Mouse (Mus musculus) frontal cortex, adult (tissue): ENCODE measurements around the gene Tgm2.
A peak's percentile ranks its signal among the peaks of the same experiment; 100 is the strongest.

Experiments used
- ATAC-seq: cut with Nextera tagmentation; 2 replicates; pipeline ENCODE4 v1.9.2; 2017; ENCODE audit warnings: mild to moderate bottlenecking, moderate library complexity, mixed read lengths; ENCODE audit not compliant: low TSS enrichment

Gene Tgm2

DNA sequence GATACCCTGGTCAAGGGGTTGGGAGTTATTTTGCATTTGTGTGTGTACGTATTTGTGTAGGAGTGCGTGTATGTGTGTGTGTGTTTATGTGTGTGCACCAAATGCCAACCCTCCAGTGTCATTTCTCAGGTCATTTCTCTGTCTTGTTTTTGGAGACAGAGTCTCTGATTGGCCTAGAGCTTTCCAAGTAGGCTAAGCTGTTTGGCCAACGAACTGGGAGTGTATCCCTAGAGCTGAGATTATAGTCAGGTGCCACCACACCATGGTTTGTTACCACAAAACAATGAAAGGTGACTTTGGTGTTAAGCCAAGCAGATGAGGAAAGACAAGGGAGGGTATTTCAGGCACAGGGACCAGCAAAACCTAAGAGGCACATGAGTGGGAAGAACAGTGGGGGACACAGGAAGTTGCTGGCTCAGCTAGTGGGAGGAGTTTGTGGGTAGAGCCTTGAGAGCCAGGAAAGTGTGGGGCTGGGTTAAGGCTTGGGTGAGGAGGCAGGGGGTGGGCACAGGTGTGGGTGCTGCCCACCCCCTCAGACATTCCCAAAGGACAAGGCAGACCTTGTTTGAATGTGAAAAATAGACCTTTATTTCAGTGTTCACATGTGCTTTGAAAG lies 30.3 kb downstream of the Tgm2 start:
- ATAC-seq = no peak

DNA sequence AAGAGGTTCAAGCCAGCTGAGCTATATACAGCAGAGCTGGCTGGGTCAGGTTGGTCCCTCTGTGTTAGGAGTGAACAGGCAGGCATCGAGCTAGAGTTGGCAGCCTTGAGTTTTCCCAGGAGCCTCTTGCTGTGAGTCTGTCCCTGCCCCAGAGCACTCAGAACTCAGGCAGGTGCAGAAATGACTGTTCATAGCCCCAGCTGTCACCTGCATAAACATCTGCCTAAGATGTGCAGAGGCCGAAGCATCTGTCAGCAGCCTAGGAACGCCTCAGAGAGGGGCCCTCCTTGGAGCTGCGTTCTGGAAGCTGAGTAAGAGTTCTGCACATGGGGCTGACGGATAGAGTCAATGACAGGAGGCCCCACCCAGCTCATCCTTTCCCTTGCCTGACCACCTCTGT lies 31.3 kb downstream of the Tgm2 start:
- ATAC-seq = no peak

DNA sequence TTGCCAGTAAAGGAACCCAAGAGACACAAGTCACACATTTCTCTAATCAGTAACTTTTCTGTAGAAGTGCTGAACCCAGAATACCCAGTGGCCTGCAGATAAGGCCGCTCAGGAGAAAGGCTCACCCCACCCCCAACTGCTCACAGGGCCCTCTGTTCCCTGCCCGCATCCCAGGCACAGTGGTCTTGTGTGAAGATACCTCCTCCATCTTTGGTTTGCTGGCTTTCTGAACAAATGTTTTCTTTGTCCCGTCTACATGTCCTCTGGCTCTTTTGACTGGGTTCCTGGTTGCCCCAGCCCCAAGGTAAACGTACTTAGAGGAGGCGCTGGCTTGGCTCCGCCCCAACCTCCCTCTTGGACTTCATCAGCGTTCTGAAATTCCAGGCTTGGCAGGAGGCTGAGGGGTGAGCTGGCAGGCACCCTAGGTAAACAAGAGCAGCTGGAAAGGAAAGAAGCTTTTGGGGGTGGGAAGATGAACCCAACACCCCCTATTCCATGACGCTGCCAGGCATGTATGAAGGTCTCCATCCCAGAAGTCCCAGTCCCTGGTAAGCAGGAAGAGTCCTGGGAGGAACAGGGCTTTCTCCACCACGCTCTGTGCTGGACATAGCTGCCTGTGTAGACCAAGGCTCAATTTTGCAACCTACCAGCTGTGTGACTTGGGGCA lies 32.5 kb downstream of the Tgm2 start:
- no peak for ATAC-seq

DNA sequence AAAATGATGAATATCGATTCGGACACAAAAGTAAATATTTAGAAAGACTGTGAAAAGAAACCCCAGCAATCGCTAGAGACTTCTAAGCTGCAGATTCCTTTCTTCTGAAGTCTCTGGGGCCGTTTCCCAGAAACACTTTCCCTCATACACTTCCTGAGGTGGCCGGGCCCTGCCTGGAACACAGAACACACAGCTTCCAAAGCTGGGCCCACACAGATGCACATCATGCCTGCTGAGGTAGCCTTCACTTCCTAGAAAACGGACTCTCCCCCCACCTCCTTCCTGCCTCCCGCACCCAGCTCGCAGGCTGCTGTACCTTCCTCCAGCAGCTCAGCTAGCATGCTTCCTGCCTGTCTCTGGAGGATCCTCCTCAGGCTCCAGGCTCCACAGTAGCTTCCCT lies 36.7 kb downstream of the Tgm2 start:
- no peak; the same call in 1 of the 2 replicates for ATAC-seq

DNA sequence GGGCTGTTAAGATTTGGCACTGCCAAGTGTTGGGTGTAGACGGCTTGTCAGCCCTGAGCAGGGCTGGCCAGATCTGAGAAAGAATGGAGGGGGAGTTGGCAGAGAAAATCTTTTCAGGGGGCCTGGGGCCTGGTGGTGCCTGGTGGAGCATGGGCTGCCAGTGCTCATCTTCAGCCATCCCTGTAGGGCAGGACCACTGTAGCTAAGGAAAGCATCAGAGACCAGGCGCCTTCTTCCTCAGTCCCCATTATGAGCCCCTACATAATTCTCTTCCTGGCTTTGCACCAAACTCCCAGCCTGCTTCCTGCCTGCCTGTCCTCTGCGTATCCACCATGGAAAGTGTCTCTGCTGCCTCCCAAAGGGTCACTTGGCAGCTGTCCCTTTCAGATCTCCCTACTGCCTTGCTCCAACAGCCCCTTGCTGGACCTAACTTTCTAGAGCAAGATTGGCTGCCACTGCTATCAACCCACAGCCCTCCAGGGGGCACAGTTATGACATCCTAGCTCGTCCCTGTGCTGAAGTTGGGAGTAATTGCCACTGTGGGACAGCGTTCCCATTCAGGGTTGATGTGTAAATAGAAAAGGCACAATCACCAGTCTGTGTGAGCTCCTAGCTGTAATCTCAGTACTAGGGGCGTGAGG lies 39.2 kb downstream of the Tgm2 start:
- no peak for ATAC-seq

DNA sequence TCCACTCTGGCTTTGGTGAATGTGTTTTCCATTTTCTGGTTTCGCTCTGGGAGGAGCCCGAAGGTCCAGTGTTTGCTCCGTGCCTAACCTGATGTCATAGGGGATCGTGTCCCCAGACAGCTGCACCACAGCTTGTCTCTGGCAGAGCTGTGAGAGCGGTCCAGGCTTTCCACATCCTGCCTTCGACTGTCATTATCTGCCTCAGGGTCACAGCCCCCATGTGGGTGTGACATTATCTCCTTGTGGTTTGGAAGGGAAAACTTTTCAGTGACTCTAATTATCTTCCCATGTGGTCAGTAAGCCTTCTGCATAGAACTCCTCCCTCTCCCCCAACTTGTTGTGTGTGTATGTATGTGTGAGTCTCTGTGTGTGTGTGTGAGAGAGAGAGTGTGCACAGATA lies 40.6 kb downstream of the Tgm2 start:
- ATAC-seq = no peak

DNA sequence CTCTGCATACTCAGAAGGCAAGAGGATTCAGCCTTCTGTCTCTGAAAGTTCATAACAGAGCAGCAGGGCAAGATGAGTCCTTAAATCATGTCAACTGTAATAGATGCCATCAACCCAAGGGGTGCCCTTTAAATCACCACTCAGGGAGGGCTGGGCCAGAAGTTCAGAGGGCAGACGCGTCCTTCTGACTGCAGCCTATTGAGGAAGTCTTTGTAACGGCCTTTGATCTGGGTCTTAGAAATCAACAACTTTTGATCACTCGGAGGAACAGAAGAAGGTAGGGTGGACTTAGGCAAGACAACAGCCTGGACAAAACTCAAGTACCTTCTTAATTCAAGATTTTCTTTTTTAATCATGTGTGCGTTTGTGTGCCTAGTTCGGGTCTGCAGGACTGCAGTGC lies 41.3 kb downstream of the Tgm2 start:
- ATAC-seq = no peak

DNA sequence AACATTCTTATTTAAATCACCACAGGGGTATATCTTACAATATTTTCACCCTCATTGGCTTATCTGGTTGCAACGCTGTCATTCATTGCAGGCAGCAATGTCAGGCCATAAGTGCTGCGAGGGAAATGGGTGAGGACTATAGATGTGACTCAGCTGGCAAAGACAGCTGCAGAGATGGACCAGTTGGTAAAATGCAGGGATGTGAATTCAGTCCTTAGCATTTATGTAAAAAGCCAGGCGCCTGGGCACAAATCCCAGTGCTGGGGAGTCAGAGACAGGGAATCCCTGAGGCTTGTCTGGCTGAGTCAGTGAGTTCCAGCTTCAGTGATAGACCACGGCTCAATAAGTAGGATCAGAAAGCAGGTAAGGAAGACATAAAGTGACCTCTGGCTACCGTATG lies 44.5 kb downstream of the Tgm2 start:
- peak; percentile 82; the same call in 1 of the 2 replicates for ATAC-seq

DNA sequence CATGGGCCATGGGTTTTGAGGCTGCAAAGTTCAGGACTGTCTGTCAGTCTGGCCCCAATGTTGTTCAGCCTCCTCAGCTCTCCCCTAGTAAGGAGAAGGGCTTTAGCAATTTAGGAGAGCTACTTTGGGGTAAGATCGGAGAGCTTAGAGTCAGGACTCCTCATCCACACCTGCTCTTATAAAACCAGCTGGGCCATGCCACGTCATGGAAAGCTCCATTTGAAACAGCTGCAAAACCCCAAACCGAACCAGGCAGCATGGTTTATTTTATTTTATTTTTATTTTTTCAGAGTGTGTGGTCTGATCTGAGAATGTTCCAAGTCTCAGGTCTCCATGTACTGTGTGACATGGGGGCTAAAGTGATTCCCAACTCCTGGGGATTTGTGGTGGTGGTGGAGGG lies 46.7 kb downstream of the Tgm2 start:
- ATAC-seq = no peak

DNA sequence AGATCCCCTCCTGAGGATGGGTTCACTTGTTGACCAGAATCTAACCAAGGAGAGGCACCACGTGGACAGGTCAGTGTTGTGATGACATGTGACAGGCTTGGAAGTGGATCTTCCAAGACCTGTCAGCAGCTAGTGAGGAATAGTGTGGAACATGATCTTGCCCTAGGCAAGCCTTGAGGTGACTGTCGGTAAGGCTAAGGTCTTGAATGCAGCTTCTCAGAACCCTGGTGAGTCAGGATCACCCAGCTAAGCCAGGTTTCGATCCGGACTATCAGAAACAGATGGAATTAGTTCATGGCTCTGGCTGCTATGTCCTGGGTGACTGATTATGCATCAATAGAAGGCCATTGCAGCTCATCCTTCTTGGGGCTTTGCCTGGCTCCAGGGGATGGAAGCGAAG lies 47.5 kb downstream of the Tgm2 start:
- no peak for ATAC-seq

DNA sequence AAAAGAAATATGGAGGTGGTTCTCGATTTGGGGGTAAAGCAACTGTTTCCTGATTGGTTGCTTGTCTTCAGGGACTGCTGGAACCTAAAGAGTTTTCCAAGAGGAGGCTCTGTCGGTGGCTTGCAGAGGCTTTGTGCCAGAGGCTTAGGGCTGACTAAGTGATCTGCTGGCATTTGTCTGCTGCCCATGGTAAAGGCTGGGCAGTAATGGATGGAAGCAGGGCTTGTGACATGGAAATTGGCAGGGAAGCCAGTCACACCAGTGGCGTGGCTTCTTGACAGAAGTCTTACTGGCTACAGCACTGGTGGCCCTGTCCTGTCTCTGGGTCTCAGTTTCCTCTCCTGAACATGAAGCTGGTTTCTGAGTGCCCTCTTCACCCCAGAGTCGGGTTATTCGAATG lies 49.2 kb downstream of the Tgm2 start:
- ATAC-seq = no peak

DNA sequence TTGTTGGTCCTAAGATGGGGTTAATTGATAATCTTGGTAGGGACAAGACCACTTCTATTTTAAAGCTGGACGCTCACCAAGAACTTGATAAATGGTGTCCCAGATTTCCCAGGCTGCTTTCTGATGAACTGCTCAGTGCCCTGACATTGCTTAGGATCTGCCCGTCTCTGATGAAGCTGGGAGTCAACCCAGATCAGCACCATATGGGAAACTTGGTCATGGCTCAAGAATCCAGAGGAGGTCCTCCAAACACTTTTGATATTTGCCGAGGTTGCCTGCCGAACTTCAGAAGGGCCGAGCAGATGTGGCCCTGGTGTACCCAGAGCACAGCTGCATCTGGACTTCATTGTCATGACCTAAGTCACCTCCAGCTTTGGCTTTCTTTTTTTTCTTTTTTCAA lies 51.4 kb downstream of the Tgm2 start:
- ATAC-seq = no peak

DNA sequence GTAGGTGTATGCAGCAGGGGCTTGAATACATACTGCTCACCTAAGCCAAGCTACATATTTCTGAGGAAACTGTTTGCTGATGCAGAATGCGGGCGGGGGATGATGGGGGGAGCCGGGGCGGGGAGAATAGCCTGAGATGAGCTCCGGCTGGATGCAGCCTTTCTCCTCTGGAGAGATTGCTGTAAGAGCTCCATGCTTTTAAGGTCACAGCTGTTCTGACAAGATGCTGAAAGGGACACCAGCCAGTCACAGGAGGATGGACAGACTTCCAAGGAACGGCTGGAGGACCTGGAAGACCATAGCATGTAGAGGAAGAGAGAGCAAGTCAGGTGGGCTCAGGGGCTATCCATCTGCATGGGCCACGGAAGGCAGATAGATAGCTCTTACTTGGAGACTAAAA lies 51.9 kb downstream of the Tgm2 start:
- no peak for ATAC-seq

DNA sequence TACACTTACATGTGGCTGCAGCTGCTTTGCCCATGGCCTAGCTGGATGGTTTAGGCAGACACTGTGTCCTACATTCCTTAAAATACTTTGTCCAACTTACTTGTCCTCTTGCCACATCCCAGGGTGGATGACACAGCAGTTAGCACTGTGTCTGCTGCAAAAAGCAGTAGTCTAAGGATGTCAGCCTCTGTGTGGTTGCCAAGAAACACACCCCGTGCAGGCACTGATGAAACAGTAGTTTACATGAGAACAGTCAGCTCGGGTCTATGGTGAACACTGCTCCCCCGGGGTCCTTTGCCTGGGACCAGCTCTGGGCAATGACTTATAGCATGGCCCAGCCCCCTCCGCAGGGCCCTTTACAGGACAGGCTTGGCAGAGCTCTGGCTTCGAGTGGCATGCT lies 52.9 kb downstream of the Tgm2 start:
- ATAC-seq = peak; percentile 82

DNA sequence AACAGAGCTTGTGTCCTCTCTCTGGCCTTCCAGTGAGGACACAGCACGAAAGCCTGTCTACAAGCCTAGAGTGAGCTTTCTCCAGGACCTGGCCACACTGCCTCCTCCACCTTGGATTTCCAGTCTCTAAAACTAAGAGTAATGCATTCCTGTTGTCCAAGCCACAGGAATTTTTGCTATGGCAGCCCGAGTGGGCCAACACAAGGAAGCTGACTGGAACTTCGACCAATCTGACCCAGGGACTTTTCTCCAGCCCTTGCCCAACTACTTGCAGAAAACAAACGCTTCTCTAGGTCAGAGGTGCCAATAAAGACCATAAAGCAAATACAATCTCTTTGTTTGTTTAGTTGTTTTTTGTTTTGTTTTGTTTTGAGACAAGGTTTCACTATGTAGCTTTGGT lies 56.1 kb downstream of the Tgm2 start:
- no peak for ATAC-seq

DNA sequence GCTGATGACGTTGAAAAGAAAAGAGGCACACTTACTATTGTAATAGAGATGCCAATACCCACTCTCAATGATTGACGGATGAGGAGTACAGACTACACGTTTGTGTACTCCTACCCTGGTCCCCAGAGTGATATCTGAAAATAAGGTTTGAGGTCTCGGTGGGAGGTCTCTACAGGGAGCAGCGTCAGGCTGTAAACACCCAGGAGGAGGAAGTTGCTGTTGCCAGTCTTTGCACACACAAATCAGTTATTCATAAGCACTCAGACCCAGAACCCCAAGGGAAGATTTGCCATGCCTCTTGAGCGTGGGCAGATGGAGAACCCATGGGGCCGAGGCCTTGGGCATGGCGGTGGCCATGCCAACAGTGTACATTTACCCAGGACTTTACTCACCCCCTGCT lies 61.8 kb downstream of the Tgm2 start:
- ATAC-seq = no peak

DNA sequence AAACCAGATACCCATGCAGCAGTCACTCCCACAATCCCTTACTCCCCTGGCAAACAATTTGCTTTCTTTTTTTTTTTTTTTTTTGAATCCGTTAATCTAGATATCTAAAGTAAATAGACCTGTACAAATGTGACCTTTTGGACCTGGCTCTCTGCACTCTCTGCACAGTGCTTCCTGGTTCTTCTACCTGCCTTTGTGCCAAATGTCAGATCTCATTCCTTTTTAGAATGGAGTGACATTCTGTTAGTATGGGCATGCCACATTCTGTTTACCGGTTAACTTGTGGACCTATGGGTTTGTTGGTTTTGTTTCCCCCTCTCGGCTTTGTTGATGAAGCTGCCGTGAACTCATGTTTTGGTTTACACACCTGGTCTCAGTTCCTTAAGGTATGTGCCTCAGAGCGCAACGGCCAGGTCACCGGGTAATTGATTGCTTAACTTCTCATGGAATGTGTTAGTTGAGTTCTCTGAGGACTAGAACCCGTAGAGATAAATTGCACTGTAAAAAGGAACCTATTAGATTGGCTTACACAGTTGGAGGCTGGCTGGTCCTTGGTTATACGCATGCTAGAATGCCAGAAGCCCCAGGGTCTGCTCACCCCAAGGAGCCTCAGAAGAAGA lies 65.5 kb downstream of the Tgm2 start:
- ATAC-seq = no peak

DNA sequence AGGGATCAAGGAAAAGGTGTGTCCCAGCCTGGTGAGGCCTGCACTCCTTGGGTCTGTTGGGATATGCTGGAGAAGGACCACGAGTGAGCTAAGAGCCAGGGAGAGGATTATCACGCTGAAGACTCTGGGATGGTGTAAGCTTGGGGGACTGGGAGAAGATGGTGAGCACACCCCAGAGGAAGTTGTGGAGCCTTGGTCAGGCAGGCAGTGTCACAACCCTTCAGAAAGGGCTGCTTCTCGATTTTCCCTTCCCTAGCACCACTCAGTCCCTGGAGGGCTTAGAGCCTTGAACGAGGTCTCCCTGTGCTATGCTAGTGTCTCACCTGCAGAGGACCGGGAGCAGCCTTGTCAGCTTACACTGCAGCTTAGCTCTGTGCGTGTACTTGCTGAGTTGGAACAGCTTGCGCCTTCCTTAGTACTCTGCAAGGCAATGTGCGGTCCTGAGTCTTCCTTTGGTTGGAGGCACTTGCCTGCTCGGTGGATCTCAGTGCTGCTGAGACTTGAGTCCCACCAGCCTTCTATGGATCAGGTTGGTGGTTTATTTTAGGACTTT lies 66.3 kb downstream of the Tgm2 start:
- ATAC-seq = peak; percentile 94

DNA sequence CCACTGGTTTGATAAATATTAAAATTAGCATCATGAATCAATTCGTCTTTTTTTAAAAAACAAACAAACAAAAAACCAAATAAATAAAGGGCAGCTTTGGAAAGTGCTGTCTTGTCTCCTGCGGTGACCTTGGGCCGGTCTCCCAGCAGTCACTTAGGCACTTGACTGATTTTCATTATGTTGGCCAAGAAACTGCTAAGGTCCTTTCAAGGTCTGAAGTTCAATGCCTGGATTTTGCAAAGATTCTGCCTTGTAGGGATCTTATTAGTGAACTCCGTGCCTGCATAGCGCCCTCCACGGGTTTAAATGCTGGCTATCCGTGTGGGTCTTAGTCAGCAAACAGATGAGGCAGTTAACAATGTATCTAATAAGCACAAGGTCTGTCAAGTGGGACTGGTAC lies 67.3 kb downstream of the Tgm2 start:
- ATAC-seq = no peak

DNA sequence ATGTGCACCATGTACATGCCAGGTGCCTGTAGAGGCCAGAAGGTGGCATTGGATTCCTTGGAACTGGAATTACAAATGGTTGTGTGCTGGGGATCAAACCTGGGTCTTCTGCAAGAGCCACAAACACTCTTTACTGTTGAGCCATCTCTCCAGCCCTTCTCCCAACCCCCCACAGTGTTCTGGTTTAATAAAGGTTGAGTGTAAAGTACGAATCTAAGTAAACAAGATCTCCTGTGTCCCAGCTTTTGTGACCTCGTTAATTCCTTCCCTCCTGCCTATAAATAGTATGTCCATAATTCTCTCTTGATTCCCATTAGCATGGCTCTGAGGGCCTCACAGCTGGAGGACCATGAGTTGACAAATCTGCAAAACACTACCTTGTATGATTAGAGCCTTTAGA lies 68.3 kb downstream of the Tgm2 start:
- ATAC-seq = no peak

DNA sequence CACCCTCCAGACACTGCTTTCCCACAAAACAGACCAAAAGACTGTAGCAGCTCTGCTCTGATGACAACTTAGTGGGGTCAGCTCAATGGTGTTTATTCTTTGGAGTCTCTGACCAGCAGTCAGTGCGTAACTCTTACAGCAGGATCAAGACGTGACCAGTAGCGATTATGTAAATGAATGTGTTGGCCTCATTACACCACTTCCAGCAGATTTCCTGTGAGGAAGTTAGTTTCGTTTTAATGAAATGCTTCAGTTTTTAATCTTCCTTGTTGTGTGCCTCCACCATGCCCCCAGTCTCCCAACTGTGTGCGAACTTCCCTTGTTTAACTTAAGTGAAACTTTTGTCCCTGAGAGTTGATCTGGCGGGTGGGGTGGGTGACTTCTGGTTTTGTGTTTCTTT lies 69.5 kb downstream of the Tgm2 start:
- ATAC-seq = no peak

DNA sequence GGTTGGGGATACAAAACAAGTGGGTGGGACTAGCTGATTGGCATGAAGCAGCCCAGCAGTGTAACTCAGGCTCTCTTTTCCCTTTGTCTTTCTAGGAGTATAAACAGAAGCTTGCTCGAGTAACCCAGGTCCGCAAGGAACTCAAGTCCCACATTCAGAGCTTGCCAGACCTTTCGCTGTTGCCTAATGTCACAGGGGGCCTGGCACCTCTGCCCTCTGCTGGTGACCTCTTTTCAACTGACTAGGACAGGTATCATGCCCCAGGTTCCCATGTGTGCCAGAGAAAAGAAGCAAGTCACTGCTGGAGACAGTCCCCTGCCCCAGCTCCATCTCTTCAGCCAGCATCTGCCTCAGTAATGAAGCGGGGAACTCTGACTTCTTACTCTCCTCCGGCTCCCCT lies 71.4 kb downstream of the Tgm2 start:
- ATAC-seq = no peak

DNA sequence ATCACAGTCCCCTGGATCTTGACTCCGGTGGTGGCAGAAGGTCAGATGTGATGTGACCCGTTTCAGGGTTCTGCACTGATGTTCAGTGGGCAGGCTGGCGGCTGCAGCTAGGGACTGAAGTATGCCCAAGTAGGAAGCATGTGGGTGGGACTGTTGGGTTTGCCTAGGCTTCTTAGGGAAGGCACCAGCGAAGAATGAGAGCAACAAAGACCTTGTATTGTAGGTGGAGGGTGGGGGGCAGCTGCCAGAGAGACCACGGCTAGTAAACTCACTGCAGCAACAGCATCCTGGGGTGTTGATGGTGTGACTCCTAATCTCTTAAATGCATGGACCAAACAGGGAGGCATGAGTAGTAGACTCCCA lies 74.6 kb downstream of the Tgm2 start:
- ATAC-seq = peak; percentile 65; the same call in 1 of the 2 replicates
